Mouse (Mus musculus) neural tube, embryonic 11.5 days (tissue): ENCODE data around the gene Tor1aip1. TPM values are rescaled to one million over a fixed set of nuclear protein-coding genes. Genes with fewer than 3 reads are reported as not detected.

Source experiments
- ATAC-seq: fragments of 200-750 bp; cut with Nextera tagmentation; 2 replicates; pipeline ENCODE4 v1.8.0; 2017; ENCODE audit warnings: moderate number of reproducible peaks, mild to moderate bottlenecking, moderate TSS enrichment, moderate library complexity; ENCODE audit not compliant: insufficient read depth, low FRiP score, low TSS enrichment
- DNase-seq: peaks from one replicate; pipeline ENCODE4 v3.0.0-alpha.2; 2015; ENCODE audit warnings: low spot score
- H3K27ac ChIP-seq: fragments of 300-500 bp; sonication (generic); 2 replicates; pipeline ENCODE4 v1.5.1; 2014; ENCODE audit warnings: low read depth, mild to moderate bottlenecking, low read length
- H3K27me3 ChIP-seq: fragments of 300-500 bp; sonication (generic); 2 replicates; pipeline ENCODE4 v1.6.1; 2014; ENCODE audit warnings: mild to moderate bottlenecking, low read length, mixed read lengths; ENCODE audit not compliant: control insufficient read depth, insufficient read depth
- H3K36me3 ChIP-seq: fragments of 300-500 bp; sonication (generic); 2 replicates; pipeline ENCODE4 v1.6.1; 2014; ENCODE audit warnings: mild to moderate bottlenecking, low read length, moderate library complexity, mixed read lengths; ENCODE audit not compliant: control insufficient read depth, insufficient read depth
- H3K4me1 ChIP-seq: fragments of 300-500 bp; sonication (generic); 2 replicates; pipeline ENCODE4 v1.6.1; 2014; ENCODE audit warnings: low read length, mixed read lengths; ENCODE audit not compliant: control insufficient read depth, insufficient read depth
- H3K4me2 ChIP-seq: fragments of 300-500 bp; sonication (generic); 2 replicates; pipeline ENCODE4 v1.6.1; 2014; ENCODE audit warnings: low read depth, mild to moderate bottlenecking, moderate library complexity
- H3K4me3 ChIP-seq: fragments of 300-500 bp; sonication (generic); 2 replicates; pipeline ENCODE4 v1.5.1; 2014; ENCODE audit warnings: low read depth, low read length
- H3K9ac ChIP-seq: fragments of 300-500 bp; sonication (generic); 2 replicates; pipeline ENCODE4 v1.6.1; 2014; ENCODE audit warnings: mild to moderate bottlenecking, low read length
- H3K9me3 ChIP-seq: fragments of 300-500 bp; sonication (generic); 2 replicates; pipeline ENCODE4 v1.6.1; 2016; ENCODE audit warnings: low read length; ENCODE audit not compliant: control insufficient read depth
- WGBS: fragments of 180-500 bp; shearing (Covaris S2); extraction: QIAGEN DNeasy Blood & Tissue Kit; methylation state at CpG from one replicate; pipeline ENCODE4 v1.1.7; 2014; 5-methylcytosine and 5-hydroxymethylcytosine counted together
- polyA plus RNA-seq: library from polyadenylated mRNA; unstranded; fragments of >200 nt; fragmentation: Nextera tagmentation; extraction: Ambion mirVana; gene quantifications from 2 replicates; pipeline ENCODE4 v1.2.1, GENCODE M21; 2014

Gene Tor1aip1
- polyA plus RNA-seq, 1 experiment from 2014 or later: 32.6 TPM

- Histone ChIP-seq H3K36me3 (no peaks in the 10 kb centered on the region), H3K4me1 (no peaks in the 10 kb centered on the region), H3K27me3 (no peaks in the 10 kb centered on the region), H3K27ac (no peak overlapping the region), H3K4me3 (no peak overlapping the region), H3K9me3 (no peaks in the 10 kb centered on the region), H3K4me2 (no peak overlapping the region), H3K9ac (no peak overlapping the region)
- 81% methylated on average over 11 of the region's 11 CpGs for WGBS
- ATAC-seq: no peak
- no peak for DNase-seq
These were observed 45.9 kb downstream of the Tor1aip1 start for GRCm38 (mm10) chr1:155990391-155990790.

- no peaks in the 10 kb centered on the region for H3K27me3 ChIP-seq
- H3K4me2 ChIP-seq: no peak overlapping the region
- no peak overlapping the region for H3K9ac ChIP-seq
- no peaks in the 10 kb centered on the region for H3K36me3 ChIP-seq
- WGBS: 29% methylated on average over 2 of the region's 2 CpGs
- no peak overlapping the region for H3K4me3 ChIP-seq
- no peak overlapping the region for H3K27ac ChIP-seq
- H3K4me1 ChIP-seq: no peaks in the 10 kb centered on the region
- DNase-seq (no peak), ATAC-seq (no peak)
- no peaks in the 10 kb centered on the region for H3K9me3 ChIP-seq
These were observed 46.9 kb downstream of the Tor1aip1 start for GRCm38 (mm10) chr1:155989387-155989786.

DNA sequence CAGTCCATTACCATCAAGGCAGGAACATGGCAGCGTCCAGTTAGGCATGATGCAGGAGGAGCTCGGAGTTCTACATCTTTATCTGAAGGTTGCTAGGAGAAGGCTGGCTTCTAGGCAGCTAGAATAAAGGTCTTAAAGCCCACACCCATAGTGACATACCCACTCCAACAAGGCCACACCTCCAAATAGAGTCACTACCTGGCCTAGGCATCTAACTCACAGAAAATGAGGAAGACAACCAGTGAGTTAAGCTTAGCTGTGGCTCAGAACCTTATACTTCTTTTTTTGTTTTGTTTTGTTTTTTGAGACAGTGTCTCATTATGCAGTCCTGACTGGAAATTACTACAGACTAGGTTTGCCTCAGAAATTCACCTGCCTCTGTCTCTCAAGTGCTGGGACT lies 48.7 kb downstream of the Tor1aip1 start:
- H3K9ac ChIP-seq: no peak overlapping the region
- no peaks in the 10 kb centered on the region for H3K36me3 ChIP-seq
- no peak overlapping the region for H3K4me2 ChIP-seq
- H3K4me3 ChIP-seq: no peak overlapping the region
- H3K27me3 ChIP-seq: no peaks in the 10 kb centered on the region
- ATAC-seq: no peak
- H3K9me3 ChIP-seq: no peaks in the 10 kb centered on the region
- H3K27ac ChIP-seq: no peak overlapping the region
- 89% methylated on average over 2 of the region's 2 CpGs for WGBS
- no peak for DNase-seq
- no peaks in the 10 kb centered on the region for H3K4me1 ChIP-seq

GRCm38 (mm10) chr1:155974931-155975330 lies 61.3 kb downstream of the Tor1aip1 start:
- DNase-seq (no peak), ATAC-seq (no peak)
- peaks cover 2% of the 10 kb centered on the region; the same call in 1 of the 2 replicates for H3K4me1 ChIP-seq
- H3K27ac ChIP-seq: no peak overlapping the region
- no peaks in the 10 kb centered on the region for H3K27me3 ChIP-seq
- H3K4me3 ChIP-seq: no peak overlapping the region
- no peak overlapping the region for H3K9ac ChIP-seq
- WGBS: 82% methylated on average over 2 of the region's 2 CpGs
- no peaks in the 10 kb centered on the region for H3K9me3 ChIP-seq
- H3K36me3 ChIP-seq: no peaks in the 10 kb centered on the region
- H3K4me2 ChIP-seq: no peak overlapping the region

DNA sequence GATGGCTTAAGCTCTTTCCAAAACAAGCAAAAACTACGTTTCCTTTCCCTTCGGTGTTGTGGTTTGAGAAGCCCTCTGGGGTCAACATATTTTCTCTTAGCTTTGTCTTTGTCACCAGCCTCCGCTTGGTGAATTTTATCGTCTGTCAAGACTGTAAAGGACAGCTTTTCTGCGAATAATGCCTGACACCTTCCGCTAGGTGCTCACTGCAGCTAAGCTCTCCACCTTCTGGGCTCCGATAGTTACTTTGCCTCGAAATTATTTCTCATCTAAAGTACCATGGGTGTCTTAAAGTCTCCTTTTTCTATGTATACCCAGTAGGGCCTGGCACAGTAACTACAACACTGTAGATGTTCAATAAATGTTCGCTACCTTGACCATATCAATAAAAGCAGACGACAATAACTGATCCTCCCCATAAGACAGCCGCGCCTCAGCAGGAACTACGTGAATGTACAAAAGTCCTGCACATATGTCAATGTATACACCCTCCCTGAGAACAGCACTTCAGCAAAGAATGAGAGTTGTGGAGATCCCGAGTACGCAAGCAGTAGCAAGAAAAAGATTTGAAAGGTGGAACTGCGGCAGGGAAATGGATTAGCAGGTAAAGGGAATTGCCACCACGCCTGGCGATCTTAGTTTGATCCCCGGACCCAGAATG lies 62.4 kb downstream of the Tor1aip1 start:
- ATAC-seq (peak; percentile 18), DNase-seq (no peak)
- H3K36me3 ChIP-seq: no peaks in the 10 kb centered on the region
- peak overlapping the region; percentile 75 for H3K4me2 ChIP-seq
- H3K9me3 ChIP-seq: no peaks in the 10 kb centered on the region
- H3K27ac ChIP-seq: peak overlapping the region; percentile 64; the same call in 1 of the 2 replicates
- WGBS: 6% methylated on average over 19 of the region's 19 CpGs
- H3K4me1 ChIP-seq: peaks cover 2% of the 10 kb centered on the region; the same call in 1 of the 2 replicates
- H3K27me3 ChIP-seq: no peaks in the 10 kb centered on the region
- peak overlapping the region; percentile 99 for H3K4me3 ChIP-seq
- peak overlapping the region; percentile 49 for H3K9ac ChIP-seq

DNA sequence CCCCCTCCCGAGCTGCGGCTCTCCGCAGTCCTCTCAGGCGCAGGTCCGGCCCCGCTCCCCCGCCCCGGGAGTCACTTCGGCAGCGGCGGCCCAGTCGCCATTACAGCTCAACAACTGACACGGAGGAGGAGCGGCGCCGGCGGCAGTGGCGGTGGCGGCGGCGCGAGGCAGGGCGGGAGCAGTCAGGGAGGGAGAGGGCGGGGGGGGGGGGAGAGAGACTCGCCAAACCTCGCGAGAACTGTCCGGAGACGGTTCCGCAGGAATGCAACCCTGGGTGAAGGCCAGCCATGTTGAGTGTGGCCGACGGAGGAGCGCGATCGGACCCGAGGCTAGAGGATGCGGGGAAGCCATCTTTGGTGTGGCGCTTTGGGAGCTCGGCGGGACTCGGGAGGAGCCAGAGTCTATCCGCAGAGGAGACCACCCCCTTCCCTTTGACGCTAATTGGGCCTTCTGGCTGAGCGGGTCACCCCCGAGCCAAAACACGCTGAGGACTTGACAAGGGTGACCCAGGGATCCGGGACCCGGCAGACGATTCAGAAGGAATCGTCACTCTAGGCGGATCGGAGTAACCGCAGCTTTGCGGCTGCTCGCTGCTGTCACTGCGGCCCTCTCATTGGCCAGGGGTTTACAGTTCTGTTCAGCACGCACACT lies 63.1 kb downstream of the Tor1aip1 start, which contains the start of gene Cep350:
TSS of gene Cep350 (minus strand) at position 188 of the 651 bp plus-strand sequence.
- no peaks in the 10 kb centered on the region for H3K36me3 ChIP-seq
- peak; percentile 97 for DNase-seq
- no peaks in the 10 kb centered on the region for H3K27me3 ChIP-seq
- peak within 1 kb of the TSS; percentile 75 for H3K27ac ChIP-seq
- WGBS: 0% methylated on average over 35 of the region's 57 CpGs
- no peaks in the 10 kb centered on the region for H3K9me3 ChIP-seq
- peaks cover 2% of the 10 kb centered on the region; the same call in 1 of the 2 replicates for H3K4me1 ChIP-seq
- H3K4me2 ChIP-seq: peak within 1 kb of the TSS; percentile 82
- ATAC-seq: peak; percentile 99
- peak within 1 kb of the TSS; percentile 99 for H3K4me3 ChIP-seq
- peak within 1 kb of the TSS; percentile 96 for H3K9ac ChIP-seq

DNA sequence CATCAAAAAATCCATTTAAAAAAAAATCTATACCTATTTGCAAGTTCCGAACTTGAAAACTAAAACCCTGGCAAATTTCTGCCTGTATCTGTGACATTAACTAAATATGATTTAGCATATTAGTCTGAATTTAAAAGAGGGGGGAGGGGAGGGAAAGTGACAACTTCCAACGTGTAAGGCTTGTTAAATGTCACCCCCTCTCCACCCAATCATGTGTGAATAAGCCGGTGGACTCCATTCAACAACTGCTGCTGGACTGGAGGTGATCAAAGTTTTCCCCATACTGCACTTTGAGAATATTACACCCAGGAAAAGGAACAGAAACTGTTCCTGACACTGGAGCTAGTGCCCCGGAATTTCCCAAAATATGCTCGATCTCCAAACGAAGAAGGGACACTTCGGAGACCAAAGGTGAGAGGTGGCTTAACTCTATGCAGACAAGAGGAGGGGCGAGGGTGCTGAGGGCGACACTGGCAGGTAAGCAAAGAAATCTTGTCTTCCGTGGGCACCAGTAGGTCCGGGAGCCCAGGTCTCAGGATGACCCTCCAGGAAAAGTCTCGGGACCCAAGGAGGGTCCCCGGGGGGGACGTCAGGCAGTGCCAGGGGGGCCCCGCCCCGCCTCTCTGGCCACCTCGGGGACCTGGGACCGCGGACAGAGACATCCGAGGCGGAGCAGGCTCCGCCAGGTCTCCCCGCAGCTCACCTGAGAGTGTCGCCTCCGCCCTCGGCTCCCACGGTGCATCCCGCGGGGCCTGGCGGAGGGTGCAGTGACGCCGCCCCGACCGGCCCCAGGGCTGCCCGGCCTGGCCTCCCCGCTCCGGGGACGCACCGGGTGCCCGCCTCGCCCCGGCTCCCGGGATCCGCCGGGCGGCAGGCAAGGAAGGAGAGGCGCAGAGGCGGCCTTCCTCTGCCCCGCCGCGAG lies 63.9 kb downstream of the Tor1aip1 start:
- peak overlapping the region; percentile 75 for H3K27ac ChIP-seq
- H3K4me2 ChIP-seq: peak overlapping the region; percentile 82
- H3K4me3 ChIP-seq: peak overlapping the region; percentile 99
- DNase-seq: no peak
- H3K27me3 ChIP-seq: no peaks in the 10 kb centered on the region
- ATAC-seq: peak; percentile 62
- peak overlapping the region; percentile 96 for H3K9ac ChIP-seq
- no peaks in the 10 kb centered on the region for H3K36me3 ChIP-seq
- WGBS: 2% methylated on average over 41 of the region's 51 CpGs
- H3K9me3 ChIP-seq: no peaks in the 10 kb centered on the region
- H3K4me1 ChIP-seq: peaks cover 2% of the 10 kb centered on the region; the same call in 1 of the 2 replicates
